8 mouse cellular contexts compared by ENCODE assay signal in the genomic region with DNA sequence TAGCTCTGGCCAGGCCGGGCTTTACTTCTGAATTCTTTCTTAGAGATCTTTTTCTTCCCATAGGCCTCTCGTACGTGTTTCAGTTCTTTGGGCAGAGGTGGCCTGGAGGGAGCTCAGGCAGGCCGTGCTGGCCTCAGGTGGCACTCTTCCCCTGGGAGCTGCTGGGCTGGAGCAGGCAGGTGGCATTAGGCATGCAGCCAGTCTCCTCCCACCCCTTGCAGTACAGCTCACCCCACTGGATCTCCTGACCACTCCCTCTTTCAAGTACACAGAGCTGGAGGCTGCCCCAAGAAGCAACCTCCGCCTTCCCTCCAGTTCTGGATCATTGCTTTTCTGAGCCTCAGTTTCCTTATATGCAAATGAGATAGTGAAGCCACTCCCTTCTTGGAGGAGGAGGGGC. TPM values are rescaled to one million over a fixed set of nuclear protein-coding genes. Genes with fewer than 3 reads are reported as not detected.
A peak's percentile ranks its signal among the peaks of the same experiment; 100 is the strongest.
DNase-seq lines count a peak whose midpoint lies in the region; ATAC-seq and TF ChIP-seq lines count a peak whose summit lies in the region.

No protein-coding gene starts in this region.

- H3K4me2 ChIP-seq in intestine, postnatal 0 days (replicated peaks; ENCODE audit: low read depth): peak overlapping the region; percentile 42
- H3K4me2 ChIP-seq in lung, embryonic 16.5 days (ENCODE audit: low read depth, low read length): peak overlapping the region; percentile 27; the same call in 1 of the 2 replicates

- H3K36me3 ChIP-seq in intestine, postnatal 0 days (ENCODE audit: control insufficient read depth, insufficient read depth): no peaks in the 10 kb centered on the region
- no peaks in the 10 kb centered on the region for H3K36me3 ChIP-seq in lung, embryonic 16.5 days (ENCODE audit: control insufficient read depth, insufficient read depth, low read length)

- H3K4me1 ChIP-seq in intestine, postnatal 0 days (replicated peaks; ENCODE audit: control insufficient read depth, insufficient read depth, low read length): 0 out of 2 replicates have a peak, but pooled peaks cover 6% of the 10 kb centered on the region
- peaks cover 53% of the 10 kb centered on the region for H3K4me1 ChIP-seq in lung, embryonic 16.5 days (replicated peaks; ENCODE audit: control insufficient read depth, insufficient read depth, low read length)

- 32% methylated on average over 5 of the region's 5 CpGs for WGBS in intestine, postnatal 0 days
- WGBS in lung, embryonic 16.5 days: 39% methylated on average over 5 of the region's 5 CpGs

- H3K27ac ChIP-seq in intestine, postnatal 0 days (ENCODE audit: low read depth, low read length): peak overlapping the region; percentile 77
- peak overlapping the region; percentile 89 for H3K27ac ChIP-seq in lung, embryonic 16.5 days (ENCODE audit: low read length)

- no peak overlapping the region for H3K9ac ChIP-seq in intestine, postnatal 0 days (ENCODE audit: low read depth, low read length)
- peak overlapping the region; percentile 36; the same call in 1 of the 2 replicates for H3K9ac ChIP-seq in lung, embryonic 16.5 days (ENCODE audit: low read length)

- peak; percentile 92 for ATAC-seq in intestine, postnatal 0 days
- ATAC-seq in lung, embryonic 16.5 days (ENCODE audit: low read depth): peak; percentile 91
- ATAC-seq in megakaryocyte-erythroid progenitor cell, adult 5-6 weeks (replicated peaks; ENCODE audit: low FRiP score, low TSS enrichment, poor library complexity, severe bottlenecking): no peak

- DNase-seq in adrenal gland, postnatal 10 days: peak; percentile 65
- no peak for DNase-seq in adrenal gland, adult 18-20 months (ENCODE audit: low spot score in 2 of 2)
- peak; percentile 53 for DNase-seq in brain, adult 2 months (ENCODE audit: low read depth, low spot score)
- no peak for DNase-seq in frontal cortex, postnatal 10 days (ENCODE audit: low spot score in 2 of 2)
- no peak for DNase-seq in testis, postnatal 10 days (ENCODE audit: low spot score)

- H3K27me3 ChIP-seq in intestine, postnatal 0 days (replicated peaks; ENCODE audit: control insufficient read depth, insufficient read depth, low read length): no peaks in the 10 kb centered on the region
- H3K27me3 ChIP-seq in lung, embryonic 16.5 days (ENCODE audit: control insufficient read depth, insufficient read depth, low read depth, low read length): no peaks in the 10 kb centered on the region

- no peaks in the 10 kb centered on the region for H3K9me3 ChIP-seq in intestine, postnatal 0 days (ENCODE audit: control insufficient read depth)
- no peaks in the 10 kb centered on the region for H3K9me3 ChIP-seq in lung, embryonic 16.5 days (ENCODE audit: control insufficient read depth, low read length)

- no peak overlapping the region for H3K4me3 ChIP-seq in intestine, postnatal 0 days (ENCODE audit: low read depth, low read length)
- no peak overlapping the region for H3K4me3 ChIP-seq in lung, embryonic 16.5 days (ENCODE audit: low read length)

- TF ChIP-seq CTCF in intestine, postnatal 0 days (IDR thresholded peaks at IDR 0.05; ENCODE audit: low read depth): peak; percentile 16; the same call in 1 of the 2 replicates

RNA-seq across cellular contexts. Expression of a gene that starts 26.9 kb away (rescaled TPM):
- 1 to 10 TPM; 6.3 to 8.4 TPM for total RNA-seq in adrenal gland, postnatal 10 days (2021)
- total RNA-seq in adrenal gland, adult 18-20 months (2021): 10 to 100 TPM in 1 of 2 experiments, 1 to 10 TPM in 1; 6.2 to 12.5 TPM
- polyA plus RNA-seq in intestine, postnatal 0 days (2015; fragmentation: Nextera tagmentation; extraction: Ambion mirVana): 1.3 TPM in 2 replicates
- 3.0 and 3.2 TPM in 2 replicates for polyA plus RNA-seq in lung, embryonic 16.5 days (2015; fragmentation: Nextera tagmentation; extraction: Ambion mirVana)
- total RNA-seq in megakaryocyte-erythroid progenitor cell, adult 5-6 weeks (2014; fragmentation: Nextera tagmentation): not detected in 2 replicates
- total RNA-seq in megakaryocyte-erythroid progenitor cell, adult 5-6 weeks (2017): not detected in 2 replicates

RNA-seq across cellular contexts. Expression of a gene that starts 37.2 kb away (rescaled TPM):
- 1 to 10 TPM; 4.9 to 6.4 TPM for total RNA-seq in adrenal gland, postnatal 10 days (2021)
- total RNA-seq in adrenal gland, adult 18-20 months (2021): 1 to 10 TPM; 2.1 to 2.8 TPM
- 4.1 and 4.5 TPM in 2 replicates for polyA plus RNA-seq in intestine, postnatal 0 days (2015; fragmentation: Nextera tagmentation; extraction: Ambion mirVana)
- 5.0 and 6.0 TPM in 2 replicates for polyA plus RNA-seq in lung, embryonic 16.5 days (2015; fragmentation: Nextera tagmentation; extraction: Ambion mirVana)
- total RNA-seq in megakaryocyte-erythroid progenitor cell, adult 5-6 weeks (2014; fragmentation: Nextera tagmentation): not detected in 2 replicates
- not detected in 2 replicates for total RNA-seq in megakaryocyte-erythroid progenitor cell, adult 5-6 weeks (2017)

Comparison
In these comparisons a context has a peak if more than half of its experiments do, and no peak if none do; other contexts are left out.
1. DNase-seq: peak in adrenal gland, postnatal 10 days (single experiment) and brain, adult 2 months (single experiment); none in adrenal gland, adult 18-20 months (0 of 2), frontal cortex, postnatal 10 days (0 of 2) and testis, postnatal 10 days (single experiment).
2. RNA of a gene that starts 26.9 kb away (total RNA-seq): 6.2 to 12.5 TPM in adrenal gland, adult 18-20 months and 6.3 to 8.4 TPM in adrenal gland, postnatal 10 days; not detected in megakaryocyte-erythroid progenitor cell, adult 5-6 weeks; every median in the first group is over 4 times any median in the second.